Mouse (Mus musculus) hindbrain, embryonic 14.5 days (tissue): ENCODE data around the gene Cabp2. TPM values are rescaled to one million over a fixed set of nuclear protein-coding genes. Genes with fewer than 3 reads are reported as not detected.
"Not testable (repeated sequence)": the region's sequence is repeated elsewhere in the genome, so short reads cannot be mapped to it uniquely, and the experiment has no call there.

ENCODE experiments used
- ATAC-seq: fragments of 200-750 bp; cut with Nextera tagmentation; 2 replicates; pipeline ENCODE4 v1.8.0; 2017; ENCODE audit warnings: moderate number of reproducible peaks, mild to moderate bottlenecking, moderate TSS enrichment, moderate library complexity; ENCODE audit not compliant: low FRiP score
- DNase-seq: peaks from one replicate; pipeline ENCODE4 v3.0.0-alpha.2; 2015; ENCODE audit warnings: low spot score
- H3K27ac ChIP-seq: fragments of 300-500 bp; sonication (generic); 2 replicates; pipeline ENCODE4 v1.5.1; 2014; ENCODE audit warnings: mild to moderate bottlenecking, moderate library complexity
- H3K27me3 ChIP-seq: fragments of 300-500 bp; sonication (generic); 2 replicates; pipeline ENCODE4 v1.6.1; 2014; ENCODE audit warnings: mild to moderate bottlenecking, low read length, mixed read lengths; ENCODE audit not compliant: control insufficient read depth, insufficient read depth
- H3K36me3 ChIP-seq: fragments of 300-500 bp; sonication (generic); replicated peaks from 2 replicates; pipeline ENCODE4 v1.6.1; 2014; ENCODE audit not compliant: control insufficient read depth, insufficient read depth
- H3K4me1 ChIP-seq: fragments of 300-500 bp; sonication (generic); replicated peaks from 2 replicates; pipeline ENCODE4 v1.6.1; 2014; ENCODE audit warnings: antibody characterized with exemption, low read length, mixed read lengths; ENCODE audit not compliant: control insufficient read depth, insufficient read depth
- H3K4me2 ChIP-seq: fragments of 300-500 bp; sonication (generic); replicated peaks from 2 replicates; pipeline ENCODE4 v1.6.1; 2014; ENCODE audit warnings: mild to moderate bottlenecking, moderate library complexity
- H3K4me3 ChIP-seq: fragments of 300-500 bp; sonication (generic); replicated peaks from 2 replicates; pipeline ENCODE4 v1.5.1; 2014; ENCODE audit warnings: mild to moderate bottlenecking, low read length
- H3K9ac ChIP-seq: fragments of 300-500 bp; sonication (generic); 2 replicates; pipeline ENCODE4 v1.6.1; 2014
- H3K9me3 ChIP-seq: fragments of 300-500 bp; sonication (generic); 2 replicates; pipeline ENCODE4 v1.6.1; 2016; ENCODE audit warnings: low read length; ENCODE audit not compliant: control insufficient read depth
- WGBS: fragments of 180-500 bp; shearing (Covaris S2); extraction: QIAGEN DNeasy Blood & Tissue Kit; methylation state at CpG from one replicate; pipeline ENCODE4 v1.1.7; 2014; 5-methylcytosine and 5-hydroxymethylcytosine counted together
- polyA plus RNA-seq: library from polyadenylated mRNA; unstranded; fragments of >200 nt; fragmentation: Nextera tagmentation; extraction: Ambion mirVana; gene quantifications from 2 replicates; pipeline ENCODE4 v1.2.1, GENCODE M21; 2014

Cabp2 gene
- polyA plus RNA-seq, result not detected in 2 replicates

DNA sequence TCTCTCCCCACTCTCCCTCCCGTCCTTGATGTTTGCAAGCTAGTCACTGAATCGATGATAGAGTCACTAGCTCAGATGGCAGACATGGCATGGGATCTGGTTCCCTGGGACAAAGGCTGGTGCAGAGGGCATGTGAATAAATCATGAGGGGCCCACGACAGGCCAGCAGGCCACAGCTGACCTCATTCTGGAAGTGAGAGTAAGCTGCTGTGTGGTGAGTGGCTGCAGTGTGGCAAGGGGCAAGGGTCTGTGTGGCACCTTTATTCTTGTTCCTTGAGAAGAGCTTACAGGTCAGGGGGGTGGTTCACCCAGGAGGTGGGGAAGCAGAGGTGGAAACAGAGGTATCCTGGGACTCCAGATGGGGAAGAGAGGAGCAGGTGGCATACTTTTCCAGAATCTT, at the start of gene Cabp2:
TSS of gene Cabp2 (plus strand) at position 185 of the 400 bp plus-strand sequence.
- H3K9ac ChIP-seq, result no peak within 1 kb of the TSS
- H3K36me3 ChIP-seq, result no peaks in the 10 kb centered on the region
- no peaks in the 10 kb centered on the region for H3K9me3 ChIP-seq
- no peak within 1 kb of the TSS for H3K27ac ChIP-seq
- no peak within 1 kb of the TSS for H3K4me3 ChIP-seq
- H3K4me1 ChIP-seq, result no peaks in the 10 kb centered on the region
- no peak within 1 kb of the TSS for H3K4me2 ChIP-seq
- H3K27me3 ChIP-seq, result no peaks in the 10 kb centered on the region
- ATAC-seq (no peak), DNase-seq (no peak)
- 54% methylated on average over 3 of the region's 3 CpGs for WGBS

DNA sequence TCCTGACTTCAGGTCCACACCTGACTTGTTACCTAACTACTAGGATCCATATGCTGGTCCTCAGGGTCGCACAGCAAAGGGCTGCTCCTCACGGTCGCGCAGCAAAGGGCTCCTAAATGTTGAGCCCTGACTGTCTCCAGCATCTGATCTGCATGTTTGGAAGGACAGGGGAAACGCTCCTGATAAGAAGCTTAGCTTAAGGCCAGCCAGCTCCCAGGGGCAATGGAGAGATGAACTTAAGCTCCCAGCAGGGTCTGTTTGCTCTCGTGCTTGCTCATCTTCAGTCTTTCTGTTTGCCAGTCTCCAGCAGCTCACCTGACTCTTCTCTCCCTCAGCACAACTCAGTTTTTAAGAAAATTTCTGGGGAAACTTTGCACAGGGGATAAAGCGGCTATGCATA, 48.7 kb upstream of the Cabp2 start:
- Histone ChIP-seq H3K9ac (no peak overlapping the region), H3K4me2 (no peak overlapping the region), H3K9me3 (no peaks in the 10 kb centered on the region), H3K4me3 (no peak overlapping the region), H3K36me3 (no peaks in the 10 kb centered on the region), H3K27ac (no peak overlapping the region), H3K27me3 (no peaks in the 10 kb centered on the region), H3K4me1 (peaks cover 9% of the 10 kb centered on the region; the same call in 1 of the 2 replicates)
- 62% methylated on average over 7 of the region's 7 CpGs for WGBS
- ATAC-seq, result no peak
- no peak for DNase-seq

DNA sequence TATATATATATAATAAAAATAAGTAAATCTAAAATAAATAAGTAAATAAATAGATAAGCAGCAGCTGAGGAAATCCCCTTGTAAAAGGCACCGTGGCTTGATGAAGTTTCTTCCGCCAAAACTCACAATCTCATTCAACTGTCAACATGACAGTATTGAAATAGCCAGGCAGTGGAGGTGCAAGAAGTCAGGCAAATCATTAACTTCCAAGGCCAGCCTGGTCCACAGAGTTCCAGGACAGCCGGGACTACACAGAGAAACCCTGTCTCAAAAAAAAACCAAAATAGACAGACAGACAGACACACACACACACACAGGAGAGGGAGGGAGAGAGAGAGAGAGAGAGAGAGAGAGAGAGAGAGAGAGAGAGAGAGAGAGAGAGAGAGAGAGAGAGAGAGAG, 48.1 kb upstream of the Cabp2 start:
- no peak overlapping the region for H3K4me2 ChIP-seq
- H3K9ac ChIP-seq, result no peak overlapping the region
- no peaks in the 10 kb centered on the region for H3K27me3 ChIP-seq
- H3K4me3 ChIP-seq, result no peak overlapping the region
- DNase-seq, result no peak
- H3K27ac ChIP-seq, result no peak overlapping the region
- H3K4me1 ChIP-seq, result peaks cover 12% of the 10 kb centered on the region
- WGBS, result 74% methylated on average over 3 of the region's 3 CpGs
- ATAC-seq, result no peak
- H3K9me3 ChIP-seq, result no peaks in the 10 kb centered on the region
- H3K36me3 ChIP-seq, result no peaks in the 10 kb centered on the region

DNA sequence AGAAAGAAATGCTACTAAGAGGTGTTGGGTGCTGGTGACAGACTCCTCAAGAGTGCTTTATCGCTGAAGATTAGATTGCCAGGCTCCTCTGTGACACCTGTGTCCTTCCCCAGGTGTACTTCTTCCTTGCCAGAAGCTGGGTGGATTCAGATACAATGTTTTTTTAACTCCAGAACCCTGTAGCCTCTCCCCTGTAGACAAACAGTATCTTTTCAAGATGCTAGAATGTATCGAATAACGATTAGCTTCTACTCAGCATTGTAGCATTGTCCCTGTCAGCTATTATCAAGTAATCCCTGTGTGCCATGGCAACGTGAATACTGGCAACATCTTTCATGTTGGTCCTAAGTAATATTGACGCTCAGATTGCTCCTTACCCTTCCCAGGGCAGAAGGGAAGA, 47.6 kb upstream of the Cabp2 start:
- no peak overlapping the region for H3K4me3 ChIP-seq
- H3K36me3 ChIP-seq, result no peaks in the 10 kb centered on the region
- DNase-seq (no peak), ATAC-seq (no peak)
- WGBS, result 64% methylated on average over 5 of the region's 5 CpGs
- H3K4me2 ChIP-seq, result no peak overlapping the region
- H3K9ac ChIP-seq, result no peak overlapping the region
- H3K27ac ChIP-seq, result no peak overlapping the region
- no peaks in the 10 kb centered on the region for H3K27me3 ChIP-seq
- H3K4me1 ChIP-seq, result peaks cover 14% of the 10 kb centered on the region
- H3K9me3 ChIP-seq, result no peaks in the 10 kb centered on the region

DNA sequence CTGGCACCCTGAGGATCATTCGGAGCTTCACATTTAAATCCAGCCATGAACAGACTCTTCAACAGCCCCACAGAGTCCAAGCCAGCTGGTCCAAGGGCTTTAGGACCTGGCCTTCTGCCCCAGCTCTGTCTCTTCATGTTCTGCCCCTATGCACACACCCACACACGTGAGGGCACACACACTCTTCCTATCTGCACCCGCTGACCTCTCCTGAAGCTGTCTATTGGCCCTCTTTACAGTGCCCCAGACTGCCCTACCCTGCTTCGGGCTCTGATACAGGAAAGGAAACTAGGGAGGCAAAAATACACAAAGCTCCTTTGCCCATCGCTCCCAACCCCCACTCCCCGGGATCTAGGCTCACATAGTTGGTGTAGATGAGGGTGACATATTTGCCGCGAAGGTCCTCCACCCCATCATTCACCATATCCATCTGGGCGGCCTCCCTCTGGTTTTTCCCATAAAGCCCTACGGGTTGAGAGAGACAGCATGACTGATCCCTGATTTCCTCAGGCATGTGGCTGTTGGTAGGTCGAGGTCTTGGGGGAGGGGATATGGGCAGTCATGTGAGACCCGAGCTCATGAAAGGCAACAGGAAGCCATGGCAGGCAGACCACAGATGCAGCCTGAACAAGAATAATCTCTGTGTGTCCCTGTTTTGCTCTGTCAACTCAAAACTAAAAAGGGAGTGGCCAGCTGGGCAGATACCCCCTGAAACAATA, 44.9 kb upstream of the Cabp2 start:
- WGBS, result 64% methylated on average over 12 of the region's 12 CpGs
- DNase-seq (no peak), ATAC-seq (no peak)
- Histone ChIP-seq H3K27me3 (no peaks in the 10 kb centered on the region), H3K9me3 (no peaks in the 10 kb centered on the region), H3K27ac (no peak overlapping the region), H3K9ac (no peak overlapping the region), H3K4me2 (peak overlapping the region; percentile 27), H3K4me3 (no peak overlapping the region), H3K4me1 (peaks cover 14% of the 10 kb centered on the region), H3K36me3 (no peaks in the 10 kb centered on the region)

DNA sequence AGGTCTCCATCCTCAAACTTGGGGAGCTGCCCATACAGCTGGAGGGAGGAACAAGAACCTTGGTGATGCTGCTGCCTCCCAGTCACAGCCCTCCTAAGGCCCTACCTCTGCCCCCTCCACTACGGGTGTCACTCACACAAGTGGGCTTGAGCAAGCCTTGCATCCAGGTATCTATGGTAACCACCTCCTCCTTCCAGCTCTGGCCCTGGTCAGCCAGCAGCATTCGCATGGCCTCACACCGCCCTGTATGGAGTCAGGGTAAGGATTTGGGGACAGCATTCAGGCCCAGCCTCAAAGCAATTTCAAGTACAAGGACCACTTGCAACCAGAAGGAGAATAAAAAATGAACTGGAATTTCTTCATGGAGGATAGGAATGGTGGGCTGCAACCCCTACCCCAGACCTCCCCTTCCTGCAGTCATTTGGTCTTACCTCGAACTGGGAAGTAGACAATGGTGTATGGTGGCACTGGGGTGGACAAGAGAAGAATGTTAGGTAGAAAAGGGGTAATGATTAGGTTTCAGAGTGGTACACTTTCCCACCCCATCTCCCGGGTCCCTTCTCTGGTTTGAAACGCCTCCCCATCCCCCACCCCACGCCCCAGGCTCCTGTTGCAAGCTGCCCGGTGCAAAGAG, 44.1 kb upstream of the Cabp2 start:
- peak overlapping the region; percentile 74 for H3K4me2 ChIP-seq
- H3K4me3 ChIP-seq, result peak overlapping the region; percentile 45
- not testable (repeated sequence) for DNase-seq, H3K27me3 ChIP-seq, H3K9me3 ChIP-seq, H3K36me3 ChIP-seq
- H3K27ac ChIP-seq, result peak overlapping the region; percentile 40; the same call in 1 of the 2 replicates
- peak; percentile 35; the same call in 1 of the 2 replicates for ATAC-seq
- H3K4me1 ChIP-seq, result peaks cover 14% of the 10 kb centered on the region
- 25% methylated on average over 7 of the region's 8 CpGs for whole genome bisulfite sequencing
- H3K9ac ChIP-seq, result peak overlapping the region; percentile 60

DNA sequence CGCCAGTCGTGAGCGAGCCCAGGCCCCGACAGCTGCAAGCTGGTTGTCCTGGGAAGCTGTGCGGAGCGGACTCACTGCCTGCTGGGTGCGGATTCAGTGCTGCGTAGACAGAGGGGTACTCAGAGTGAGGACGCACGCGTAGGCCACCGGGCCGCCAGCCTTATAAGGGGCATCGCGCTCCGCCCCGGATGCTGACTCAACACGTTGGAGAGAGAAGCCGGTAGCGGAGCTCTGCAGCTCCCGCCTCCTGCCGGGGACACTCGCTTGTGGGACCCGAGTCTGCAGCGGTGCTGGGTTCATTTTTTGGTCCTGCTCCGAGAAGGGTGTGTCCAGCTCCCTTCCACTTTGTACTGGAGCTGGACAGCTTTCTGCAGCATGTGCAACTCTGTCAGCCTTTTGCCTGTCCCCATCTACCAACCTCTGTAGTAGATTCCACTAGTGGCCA, 43.6 kb upstream of the Cabp2 start, which contains the start of gene Gstp1:
TSS of gene Gstp1 (minus strand) at position 198 of the 445 bp plus-strand sequence.
- DNase-seq, result peak; percentile 72
- peak within 1 kb of the TSS; percentile 60 for H3K9ac ChIP-seq
- under 1% methylated on average over 26 of the region's 26 CpGs for WGBS
- H3K36me3 ChIP-seq, result no peaks in the 10 kb centered on the region
- peak within 1 kb of the TSS; percentile 45 for H3K4me3 ChIP-seq
- H3K27ac ChIP-seq, result peak within 1 kb of the TSS; percentile 40; the same call in 1 of the 2 replicates
- peak within 1 kb of the TSS; percentile 74 for H3K4me2 ChIP-seq
- peak; percentile 86 for ATAC-seq
- H3K27me3 ChIP-seq, result no peaks in the 10 kb centered on the region
- no peaks in the 10 kb centered on the region for H3K9me3 ChIP-seq
- H3K4me1 ChIP-seq, result peaks cover 14% of the 10 kb centered on the region

DNA sequence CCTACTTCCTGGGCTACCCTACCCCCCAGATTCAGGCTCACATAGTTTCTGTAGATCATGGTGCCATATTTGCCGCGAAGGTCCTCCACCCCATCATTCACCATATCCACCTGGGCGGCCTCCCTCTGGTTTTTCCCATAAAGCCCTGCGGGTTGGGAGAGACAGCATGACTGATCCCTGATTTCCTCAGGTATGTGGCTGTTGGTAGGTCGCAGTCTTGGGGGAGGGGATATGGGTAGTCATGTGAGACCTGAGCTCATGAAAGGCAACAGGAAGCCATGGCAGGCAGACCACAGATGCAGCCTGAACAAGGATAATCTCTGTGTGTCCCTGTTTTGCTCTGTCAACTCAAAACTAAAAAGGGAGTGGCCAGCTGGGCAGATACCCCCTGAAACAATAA, 40.4 kb upstream of the Cabp2 start:
- not testable (repeated sequence) for ATAC-seq, H3K27me3 ChIP-seq, H3K36me3 ChIP-seq, H3K4me3 ChIP-seq, H3K9me3 ChIP-seq, DNase-seq, H3K9ac ChIP-seq, H3K4me2 ChIP-seq, H3K27ac ChIP-seq
- WGBS, result 88% methylated on average over 5 of the region's 5 CpGs
- H3K4me1 ChIP-seq, result peaks cover 14% of the 10 kb centered on the region

DNA sequence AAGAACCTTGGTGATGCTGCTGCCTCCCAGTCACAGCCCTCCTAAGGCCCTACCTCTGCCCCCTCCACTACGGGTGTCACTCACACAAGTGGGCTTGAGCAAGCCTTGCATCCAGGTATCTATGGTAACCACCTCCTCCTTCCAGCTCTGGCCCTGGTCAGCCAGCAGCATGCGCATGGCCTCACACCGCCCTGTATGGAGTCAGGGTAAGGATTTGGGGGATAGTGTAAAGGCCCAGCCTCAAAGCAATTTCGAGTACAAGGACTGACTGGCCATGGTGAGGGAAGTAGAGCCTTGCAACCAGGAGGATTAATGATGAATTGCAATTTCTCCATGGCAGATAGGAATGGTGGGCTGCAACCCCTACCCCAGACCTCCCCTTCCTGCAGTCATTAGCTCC, 39.9 kb upstream of the Cabp2 start:
- DNase-seq, H3K4me3 ChIP-seq, H3K9me3 ChIP-seq, H3K4me2 ChIP-seq, H3K27ac ChIP-seq, ATAC-seq, H3K9ac ChIP-seq, H3K27me3 ChIP-seq, H3K36me3 ChIP-seq: not testable (repeated sequence)
- 85% methylated on average over 3 of the region's 4 CpGs for WGBS
- peaks cover 12% of the 10 kb centered on the region for H3K4me1 ChIP-seq
